Mouse (Mus musculus) heart, embryonic 11.5 days (tissue): ENCODE data around the gene Ifi204. TPM values are rescaled to one million over a fixed set of nuclear protein-coding genes. Genes with fewer than 3 reads are reported as not detected.
"Not testable (repeated sequence)": the region's sequence is repeated elsewhere in the genome, so short reads cannot be mapped to it uniquely, and the experiment has no call there.

Experiments
- ATAC-seq: fragments of 200-750 bp; cut with Nextera tagmentation; replicated peaks from 2 replicates; pipeline ENCODE4 v1.8.0; 2017; ENCODE audit warnings: moderate library complexity; ENCODE audit not compliant: insufficient number of reproducible peaks, low FRiP score, low TSS enrichment
- H3K27ac ChIP-seq: fragments of 300-500 bp; sonication (generic); 2 replicates; pipeline ENCODE4 v1.5.1; 2014; ENCODE audit warnings: mild to moderate bottlenecking, low read depth, low read length
- H3K27me3 ChIP-seq: fragments of 300-500 bp; sonication (generic); 2 replicates; pipeline ENCODE4 v1.6.1; 2014; ENCODE audit warnings: mild to moderate bottlenecking, low read length, mixed read lengths; ENCODE audit not compliant: control insufficient read depth, insufficient read depth
- H3K36me3 ChIP-seq: fragments of 300-500 bp; sonication (generic); 2 replicates; pipeline ENCODE4 v1.6.1; 2014; ENCODE audit warnings: mild to moderate bottlenecking, low read length, moderate library complexity, mixed read lengths; ENCODE audit not compliant: control insufficient read depth, insufficient read depth
- H3K4me1 ChIP-seq: fragments of 300-500 bp; sonication (generic); 2 replicates; pipeline ENCODE4 v1.6.1; 2014; ENCODE audit warnings: low read length; ENCODE audit not compliant: control insufficient read depth, insufficient read depth
- H3K4me2 ChIP-seq: fragments of 300-500 bp; sonication (generic); 2 replicates; pipeline ENCODE4 v1.6.1; 2014; ENCODE audit warnings: mild to moderate bottlenecking, moderate library complexity
- H3K4me3 ChIP-seq: fragments of 300-500 bp; sonication (generic); 2 replicates; pipeline ENCODE4 v1.5.1; 2014; ENCODE audit warnings: low read depth, low read length
- H3K9ac ChIP-seq: fragments of 300-500 bp; sonication (generic); 2 replicates; pipeline ENCODE4 v1.6.1; 2014; ENCODE audit warnings: mild to moderate bottlenecking, low read depth, low read length, moderate library complexity
- H3K9me3 ChIP-seq: fragments of 300-500 bp; sonication (generic); replicated peaks from 2 replicates; pipeline ENCODE4 v1.6.1; 2016; ENCODE audit warnings: low read length; ENCODE audit not compliant: control insufficient read depth
- whole genome bisulfite sequencing: fragments of 180-500 bp; shearing (Covaris S2); extraction: QIAGEN DNeasy Blood & Tissue Kit; methylation state at CpG from one replicate; pipeline ENCODE4 v1.1.7; 2014; ENCODE audit not compliant: insufficient replicate concordance; 5-methylcytosine and 5-hydroxymethylcytosine counted together
- polyA plus RNA-seq: library from polyadenylated mRNA; unstranded; fragments of >200 nt; fragmentation: Nextera tagmentation; extraction: Ambion mirVana; gene quantifications from 2 replicates; pipeline ENCODE4 v1.2.1, GENCODE M21; 2014

Gene Ifi204
- polyA plus RNA-seq, 1 experiment from 2014 or later, result 0.42 TPM

GRCm38 (mm10) chr1:173740537-173740936, 26.2 kb downstream of the Ifi204 start:
- H3K4me3 ChIP-seq, result no peak overlapping the region
- no peaks in the 10 kb centered on the region for H3K36me3 ChIP-seq
- no peak for ATAC-seq
- H3K9ac ChIP-seq, result no peak overlapping the region
- H3K27me3 ChIP-seq, result no peaks in the 10 kb centered on the region
- no peaks in the 10 kb centered on the region for H3K4me1 ChIP-seq
- H3K27ac ChIP-seq, result no peak overlapping the region
- H3K4me2 ChIP-seq, result no peak overlapping the region
- H3K9me3 ChIP-seq, result no peaks in the 10 kb centered on the region

GRCm38 (mm10) chr1:173736986-173737385, 29.8 kb downstream of the Ifi204 start:
- Histone ChIP-seq H3K9me3 (no peaks in the 10 kb centered on the region), H3K4me3 (no peak overlapping the region), H3K36me3 (no peaks in the 10 kb centered on the region), H3K27ac (no peak overlapping the region), H3K9ac (no peak overlapping the region), H3K4me1 (no peaks in the 10 kb centered on the region), H3K4me2 (no peak overlapping the region), H3K27me3 (no peaks in the 10 kb centered on the region)
- 56% methylated on average over 2 of the region's 2 CpGs for WGBS
- no peak for ATAC-seq

- H3K9me3 ChIP-seq, H3K4me1 ChIP-seq, ATAC-seq, H3K9ac ChIP-seq, H3K4me2 ChIP-seq, H3K4me3 ChIP-seq, H3K36me3 ChIP-seq, H3K27ac ChIP-seq, H3K27me3 ChIP-seq: not testable (repeated sequence)
- 73% methylated on average over 4 of the region's 4 CpGs for WGBS
Observed at GRCm38 (mm10) chr1:173735015-173735414, 31.7 kb downstream of the Ifi204 start.

GRCm38 (mm10) chr1:173733219-173733618, 33.5 kb downstream of the Ifi204 start:
- Histone ChIP-seq H3K9ac (no peak overlapping the region), H3K27me3 (no peaks in the 10 kb centered on the region), H3K4me2 (no peak overlapping the region), H3K4me1 (no peaks in the 10 kb centered on the region), H3K36me3 (no peaks in the 10 kb centered on the region), H3K9me3 (no peaks in the 10 kb centered on the region), H3K27ac (no peak overlapping the region), H3K4me3 (no peak overlapping the region)
- peak; percentile 57; the same call in 1 of the 2 replicates for ATAC-seq
- WGBS, result 15% methylated on average over 7 of the region's 7 CpGs

Other genes with a start within 250 kb of the Ifi204 start
- gene Ifi214, start 231.0 kb downstream of the Ifi204 start, polyA plus RNA-seq, result not detected in 2 replicates
- not detected in 2 replicates for gene Ifi213, start 167.7 kb downstream of the Ifi204 start, polyA plus RNA-seq
- gene Ifi209, start 136.0 kb downstream of the Ifi204 start, polyA plus RNA-seq, result 0.10 TPM in 1 of 2 replicates, not detected in the other
- gene Ifi208, start 93.3 kb downstream of the Ifi204 start, polyA plus RNA-seq, result 0.10 TPM in 1 of 2 replicates, not detected in the other
- gene Ifi207, start 25.2 kb downstream of the Ifi204 start, polyA plus RNA-seq, result 0.14 and 0.44 TPM in 2 replicates
- 3.1 TPM in 2 replicates for gene Ifi211, start 146.1 kb upstream of the Ifi204 start, polyA plus RNA-seq
- gene Mndal, start 175.5 kb upstream of the Ifi204 start, polyA plus RNA-seq, result 2.7 and 3.7 TPM in 2 replicates
- 0.31 TPM in 1 of 2 replicates, not detected in the other for gene Ifi203, start 175.7 kb upstream of the Ifi204 start, polyA plus RNA-seq
- not detected in 2 replicates for gene Ifi202b, start 215.8 kb upstream of the Ifi204 start, polyA plus RNA-seq